Comparison of ENCODE assay signal across 7 mouse cellular contexts in the genomic region with DNA sequence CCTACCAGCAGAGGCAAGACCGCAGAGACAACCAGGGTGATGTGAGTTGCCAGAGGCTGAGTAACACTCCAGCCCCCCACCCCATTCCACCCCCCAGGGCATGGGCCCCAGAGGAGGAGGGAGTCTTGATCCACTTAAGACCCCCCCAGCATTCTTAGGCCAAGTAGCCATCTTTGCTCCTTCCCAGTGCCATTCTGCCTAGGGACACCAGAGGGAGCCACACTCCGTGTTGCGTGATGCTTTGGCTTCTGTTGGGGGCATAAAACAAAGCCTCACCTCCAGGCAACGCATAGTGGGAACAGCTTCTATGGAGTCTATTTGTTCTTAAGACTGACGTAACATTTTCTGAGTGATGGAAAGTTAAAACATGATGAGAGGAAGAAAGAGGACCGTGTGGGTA.
A peak's percentile ranks its signal among the peaks of the same experiment; 100 is the strongest.
DNase-seq lines count a peak whose midpoint lies in the region.

No protein-coding gene starts in this region.

- DNase-seq in 416B (ENCODE audit: low read depth) = peak; percentile 79
- DNase-seq in CD4-positive, CD25-positive, alpha-beta regulatory T cell, adult 2 months (ENCODE audit: low read depth, low spot score) = peak; percentile 86
- peak; percentile 78 for DNase-seq in cerebellum, adult 18-20 months
- peak; percentile 78 for DNase-seq in forelimb bud, embryonic 11.5 days (ENCODE audit: low read depth, low spot score)
- peak; percentile 60 to 71 for DNase-seq in kidney, postnatal 25 days
- peak; percentile 69 to 82 for DNase-seq in lung, postnatal 4 days
- DNase-seq in right cerebral cortex, postnatal 4 days = peak; percentile 73

Comparison
In these comparisons a context has a peak if more than half of its experiments do, and no peak if none do; other contexts are left out.
1. Peak in every context shown above with its lines: DNase-seq.